Mouse (Mus musculus): ENCODE data around the gene Camkmt. TPM values are rescaled to one million over a fixed set of nuclear protein-coding genes. Genes with fewer than 3 reads are reported as not detected.

The Camkmt gene
- total RNA-seq, 2 experiments from 2014 or later, result 2.2 to 3.3 TPM

GRCm38 (mm10) chr17:85463497-85464392 lies 373.4 kb downstream of the Camkmt start:
- DNase-seq, result peak in 1 of 2 experiments; percentile 12

GRCm38 (mm10) chr17:85464466-85465411 lies 374.4 kb downstream of the Camkmt start:
- DNase-seq, result no peak

GRCm38 (mm10) chr17:85469776-85470175 lies 379.4 kb downstream of the Camkmt start:
- no peak for DNase-seq

GRCm38 (mm10) chr17:85472687-85473202 lies 382.4 kb downstream of the Camkmt start:
- DNase-seq, result no peak

GRCm38 (mm10) chr17:85473217-85473616 lies 382.9 kb downstream of the Camkmt start:
- DNase-seq, result no peak

- no peak for DNase-seq
These were observed 383.5 kb downstream of the Camkmt start for GRCm38 (mm10) chr17:85473881-85474280.

- DNase-seq, result no peak
These were observed 390.9 kb downstream of the Camkmt start for GRCm38 (mm10) chr17:85481241-85481640.

- no peak for DNase-seq
These were observed 392.7 kb downstream of the Camkmt start for GRCm38 (mm10) chr17:85483086-85483485.

GRCm38 (mm10) chr17:85484015-85484414 lies 393.7 kb downstream of the Camkmt start:
- no peak for DNase-seq

GRCm38 (mm10) chr17:85484526-85484925 lies 394.2 kb downstream of the Camkmt start:
- no peak for DNase-seq

- no peak for DNase-seq
These were observed 395.0 kb downstream of the Camkmt start for GRCm38 (mm10) chr17:85485065-85485945.

- DNase-seq, result no peak
These were observed 395.7 kb downstream of the Camkmt start for GRCm38 (mm10) chr17:85485946-85486533.

- DNase-seq, result no peak
These were observed 396.5 kb downstream of the Camkmt start for GRCm38 (mm10) chr17:85486585-85487480.

GRCm38 (mm10) chr17:85487531-85487930 lies 397.2 kb downstream of the Camkmt start:
- no peak for DNase-seq

- DNase-seq, result no peak
These were observed 398.5 kb downstream of the Camkmt start for GRCm38 (mm10) chr17:85488601-85489487.

GRCm38 (mm10) chr17:85489488-85489980 lies 399.2 kb downstream of the Camkmt start:
- DNase-seq, result no peak

GRCm38 (mm10) chr17:85491491-85491890 lies 401.1 kb downstream of the Camkmt start:
- DNase-seq, result no peak

- DNase-seq, result no peak
These were observed 403.2 kb downstream of the Camkmt start for GRCm38 (mm10) chr17:85493521-85493920.
